Comparison of ENCODE assay signal across 8 mouse cellular contexts in genomic region chr1:88750126-88750525, GRCm38 (mm10). TPM values are rescaled to one million over a fixed set of nuclear protein-coding genes. Genes with fewer than 3 reads are reported as not detected.
DNase-seq lines count a peak whose midpoint lies in the region; ATAC-seq and TF ChIP-seq lines count a peak whose summit lies in the region.

No protein-coding gene starts in this region.

- TF ChIP-seq POLR2A in lung, adult 2 months (IDR thresholded peaks at IDR 0.05; ENCODE audit: borderline replicate concordance, extremely low read depth, low read depth, low read length): no peak

- TF ChIP-seq CTCF in lung, adult 2 months (IDR thresholded peaks at IDR 0.05; ENCODE audit: insufficient read depth, low read length): peak; percentile 39; the same call in 1 of the 2 replicates

- ATAC-seq in erythroblast, adult 5-6 weeks (replicated peaks; ENCODE audit: low FRiP score, poor library complexity, severe bottlenecking): no peak

- no peaks in the 10 kb centered on the region for H3K4me1 ChIP-seq in lung, adult 2 months (ENCODE audit: control insufficient read depth, insufficient read depth, low read length)

- H3K4me3 ChIP-seq in lung, adult 2 months (replicated peaks; ENCODE audit: extremely low read depth, low read depth, low read length): no peak overlapping the region

- peak; percentile 25 for DNase-seq in gastrocnemius, postnatal 14 days
- no peak for DNase-seq in gastrocnemius, adult 8-10 months (ENCODE audit: low spot score in 2 of 2)
- DNase-seq in lung, adult 2 months: peak; percentile 12
- no peak for DNase-seq in lung, postnatal 25 days (ENCODE audit: low spot score)
- DNase-seq in ES-CJ7 (ENCODE audit: low read depth, low spot score): peak; percentile 78
- DNase-seq in kidney, postnatal 4 days: peak; percentile 61 to 75
- no peak for DNase-seq in spleen, postnatal 4 days (ENCODE audit: low spot score in 2 of 2)

- intact Hi-C loops in gastrocnemius, postnatal 14 days (cut with DNase I; ENCODE audit: low total_unique reads): loop anchor here (5.0 to 10.0 kb wide), 2 partner anchors 325 to 447 kb away; partner anchors contain the start of gene Sh3bp4

- 85% methylated on average over 3 of the region's 3 CpGs for WGBS in lung, adult 2 months

RNA-seq across cellular contexts. Expression of gene Arl4c, which starts 48.1 kb away (rescaled TPM):
- total RNA-seq in gastrocnemius, postnatal 14 days (2021): 1 to 10 TPM; 2.0 to 3.8 TPM
- total RNA-seq in gastrocnemius, adult 8-10 months (2022): under 1 TPM; 0.11 to 0.63 (median 0.29) TPM
- 17.6 and 22.1 TPM in 2 replicates for polyA plus RNA-seq in lung, adult 2 months (2012; rRNA removed)
- total RNA-seq in erythroblast, adult 5-6 weeks (2015; ENCODE audit: low replicate concordance): 0.96 and 2.9 TPM in 2 replicates
- 1.8 and 3.5 TPM in 2 replicates for total RNA-seq in erythroblast, adult 5-6 weeks (2017; ENCODE audit: low replicate concordance)

Comparison
In these comparisons a context has a peak if more than half of its experiments do, and no peak if none do; other contexts are left out.
1. DNase-seq: peak in gastrocnemius, postnatal 14 days (single experiment), lung, adult 2 months (single experiment), ES-CJ7 (single experiment) and kidney, postnatal 4 days (2 of 2); none in gastrocnemius, adult 8-10 months (0 of 2), lung, postnatal 25 days (single experiment) and spleen, postnatal 4 days (0 of 2).